Mouse (Mus musculus): ENCODE results near the gene Scpep1.
"Not testable (repeated sequence)": the region's sequence is repeated elsewhere in the genome, so short reads cannot be mapped to it uniquely, and the experiment has no call there.

The Scpep1 gene

DNA sequence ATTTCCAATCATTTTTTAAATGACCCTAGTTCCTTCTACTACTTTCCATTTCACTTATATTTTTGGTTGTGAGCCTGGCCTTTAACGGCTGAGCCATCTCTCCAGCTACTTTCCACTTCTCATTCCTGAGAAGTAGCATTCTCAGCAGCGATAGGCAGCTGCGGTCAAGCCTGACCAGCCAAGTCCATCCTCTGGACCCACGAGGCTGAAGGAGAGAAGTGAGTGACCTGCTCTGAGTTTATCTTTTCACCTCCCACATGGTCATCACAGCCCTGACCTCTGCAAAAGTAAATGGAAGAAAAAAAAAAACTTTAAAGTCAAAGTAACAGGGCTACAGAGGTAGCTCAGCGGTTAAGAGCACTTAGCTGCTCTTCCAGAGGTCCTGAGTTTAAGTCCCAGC, 28.7 kb downstream of the Scpep1 start:
- DNase-seq (ENCODE audit: low read depth, low spot score) = no peak

DNA sequence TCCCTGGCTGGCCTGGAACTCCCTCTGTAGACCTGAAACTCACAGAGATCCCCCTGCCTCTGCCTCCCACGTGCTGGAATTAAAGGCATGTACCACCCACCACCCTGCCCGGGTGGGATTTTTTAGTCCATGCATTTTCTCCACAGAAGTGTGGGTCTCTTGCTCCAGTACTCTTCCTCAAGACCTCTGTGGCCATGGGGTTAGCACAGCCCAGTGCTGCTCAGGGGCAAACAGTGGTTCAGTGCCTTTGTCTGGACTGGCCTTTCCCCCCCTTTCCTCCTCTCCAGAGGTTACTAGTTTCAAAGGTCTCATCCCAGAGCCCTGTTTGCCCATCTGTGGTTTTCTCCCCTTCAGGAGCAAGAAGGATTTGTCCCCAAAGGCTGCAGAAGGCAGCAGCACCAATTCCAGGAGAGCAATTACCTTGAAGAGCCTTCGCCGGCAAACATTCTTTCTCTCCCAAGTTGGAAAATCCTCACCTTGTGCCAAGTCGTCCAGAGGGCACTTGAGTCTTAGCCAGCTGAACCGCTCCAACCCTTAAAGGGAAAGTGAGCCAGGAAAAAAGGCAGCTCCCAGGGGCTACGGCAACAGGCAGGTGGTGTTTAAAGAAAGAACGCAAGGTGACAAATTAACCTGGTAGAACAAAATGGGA, 45.8 kb downstream of the Scpep1 start:
- no peak for DNase-seq (ENCODE audit: low read depth, low spot score)

DNA sequence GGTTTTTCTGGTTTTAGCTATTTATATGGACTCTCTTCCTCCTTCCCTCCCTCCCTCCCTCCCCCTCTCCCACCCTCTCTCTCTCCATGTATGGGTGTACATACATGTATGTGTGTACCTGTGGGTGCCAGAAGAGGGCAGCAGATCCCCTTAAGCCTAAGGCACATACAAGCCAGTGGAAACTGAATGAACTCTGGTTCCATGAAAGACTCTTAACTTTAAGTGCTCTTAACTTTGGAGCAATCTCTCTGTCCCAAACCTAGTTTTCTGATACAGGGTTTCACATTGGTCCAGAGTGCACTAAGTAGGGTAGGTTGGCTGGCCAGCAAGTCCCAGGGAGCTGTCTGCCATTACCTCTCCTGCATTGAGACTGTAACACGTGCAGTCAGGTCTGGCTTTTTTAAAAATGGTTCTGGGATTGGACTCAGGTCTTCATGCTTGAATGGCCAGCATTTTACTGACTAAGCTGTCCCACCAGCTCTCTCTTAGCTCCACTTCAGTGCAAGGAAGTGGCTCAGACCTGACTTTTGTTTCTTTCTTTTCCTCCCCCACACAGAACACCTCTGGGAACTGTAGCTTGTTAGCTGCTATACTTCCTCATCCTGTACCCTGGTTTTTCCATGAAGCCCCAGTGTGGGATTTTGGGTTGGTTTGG, 46.6 kb downstream of the Scpep1 start:
- DNase-seq (ENCODE audit: low read depth, low spot score) = peak; percentile 39

DNA sequence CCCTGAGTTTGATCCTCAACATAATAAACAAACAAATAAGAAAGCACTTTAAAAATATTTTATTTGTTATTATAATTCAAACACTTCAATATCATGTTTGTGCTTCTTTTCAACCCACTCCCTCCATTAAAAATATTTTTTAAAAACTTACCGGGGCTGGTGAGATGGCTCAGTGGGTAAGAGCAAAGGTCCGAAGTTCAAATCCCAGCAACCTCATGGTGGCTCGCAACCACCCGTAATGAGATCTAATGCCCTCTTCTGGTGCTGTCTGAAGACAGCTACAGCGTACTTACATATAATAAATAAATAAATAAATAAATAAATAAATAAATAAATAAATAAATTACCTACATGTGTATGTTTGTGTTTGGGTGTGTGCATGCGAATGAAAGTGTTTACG, 47.4 kb downstream of the Scpep1 start:
- DNase-seq (ENCODE audit: low read depth, low spot score) = no peak

DNA sequence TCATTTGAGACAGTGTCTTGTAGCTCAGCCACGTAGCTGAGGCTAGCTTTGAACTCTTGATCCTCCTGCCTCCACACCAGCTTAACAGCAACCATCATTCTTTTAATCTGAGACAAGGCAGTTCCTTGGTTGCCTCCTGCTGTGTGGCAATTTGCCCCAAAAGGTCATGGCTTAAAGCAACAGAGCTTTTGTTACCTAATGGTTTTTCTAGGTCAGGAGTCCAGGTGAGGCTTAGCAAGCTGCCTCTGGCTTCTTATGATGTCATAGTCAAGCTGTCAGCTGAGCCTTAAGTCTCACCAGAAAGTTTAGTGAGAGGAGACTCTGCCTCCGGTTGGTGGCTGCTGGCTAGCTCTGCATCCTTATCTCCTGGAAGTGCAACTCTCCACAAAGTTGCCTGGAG, 49.6 kb downstream of the Scpep1 start:
- no peak for DNase-seq (ENCODE audit: low read depth, low spot score)

DNA sequence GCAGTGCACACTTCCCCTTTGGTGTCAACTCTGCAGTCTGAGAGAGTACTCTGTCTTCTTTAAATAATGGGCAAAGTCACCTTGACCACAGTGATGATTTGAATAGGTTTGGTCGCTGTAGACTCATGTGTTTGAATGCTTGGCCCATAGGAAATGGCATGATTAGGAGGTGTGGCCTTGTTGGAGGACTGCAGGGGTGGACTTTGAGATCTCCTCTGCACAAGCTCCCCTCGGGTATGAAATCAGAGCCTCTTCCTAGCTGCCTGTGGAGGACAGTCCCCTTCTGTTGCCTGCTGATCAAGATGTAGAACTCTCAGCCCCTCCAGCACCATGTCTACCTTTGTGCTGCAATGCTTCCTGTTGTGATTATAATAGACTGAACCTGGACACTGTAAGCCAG, 51.2 kb downstream of the Scpep1 start:
- DNase-seq (ENCODE audit: low read depth, low spot score) = no peak

DNA sequence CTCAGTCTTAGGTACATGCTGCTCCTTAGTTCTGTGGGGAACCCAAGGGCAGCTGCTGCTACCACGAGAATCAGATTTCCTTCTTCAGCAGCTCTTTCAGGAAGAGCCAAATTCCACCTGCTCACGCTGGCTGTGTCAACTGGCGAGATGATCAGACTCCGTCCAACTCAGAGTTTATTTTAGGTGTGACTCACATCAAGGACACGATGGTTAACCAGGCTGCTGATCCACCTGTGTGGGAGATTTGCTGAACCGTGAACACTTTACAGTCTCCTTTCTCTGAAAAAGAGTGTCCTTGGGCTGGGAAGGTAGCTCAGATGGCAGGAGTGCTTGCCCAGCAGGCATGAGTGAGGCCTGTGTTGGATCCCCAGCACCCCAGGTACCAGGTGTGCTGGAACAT, 52.5 kb downstream of the Scpep1 start:
- DNase-seq (ENCODE audit: low read depth, low spot score) = no peak

DNA sequence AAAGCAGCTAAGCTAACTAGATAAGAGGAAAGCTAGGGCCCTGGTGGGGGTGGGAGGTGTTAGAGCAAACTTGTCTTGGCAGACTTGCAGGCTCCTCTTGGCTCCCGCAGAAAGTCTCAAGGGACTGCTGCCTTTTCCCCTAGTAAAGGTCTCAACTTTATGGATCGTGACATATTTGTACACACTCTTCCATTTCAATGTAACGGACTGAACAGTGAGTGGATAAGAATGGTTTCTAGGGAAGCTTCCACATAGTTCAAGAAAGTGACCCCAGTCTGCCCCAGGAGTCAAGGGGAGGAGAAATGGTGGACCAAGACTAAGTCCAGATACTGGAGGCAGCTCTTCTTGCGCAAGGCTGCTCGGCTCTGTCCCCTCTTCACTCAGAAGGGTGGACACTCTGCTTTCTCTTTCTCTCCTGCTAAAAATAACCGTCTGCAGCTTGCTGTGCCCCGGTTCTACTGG, 53.9 kb downstream of the Scpep1 start:
- DNase-seq (ENCODE audit: low read depth, low spot score) = no peak

DNA sequence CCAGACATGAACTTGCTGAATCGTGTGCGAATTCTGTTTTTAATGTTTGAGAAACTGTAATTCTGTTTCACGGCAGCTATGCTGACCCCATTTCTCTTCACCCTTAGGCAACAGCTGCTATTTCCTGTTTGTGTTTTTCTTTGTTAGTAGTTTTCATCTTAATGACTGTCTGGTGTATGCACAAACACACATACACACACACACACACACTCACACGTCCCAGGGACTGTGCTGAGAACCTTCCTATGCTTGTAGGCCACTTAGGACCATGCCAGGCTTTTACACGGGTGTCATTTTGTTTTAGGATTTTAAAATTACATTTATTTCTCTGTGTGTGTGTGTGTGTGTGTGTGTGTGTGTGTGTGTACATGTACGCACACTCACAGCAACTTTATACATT, 55.7 kb downstream of the Scpep1 start:
- DNase-seq (ENCODE audit: low read depth, low spot score) = no peak

DNA sequence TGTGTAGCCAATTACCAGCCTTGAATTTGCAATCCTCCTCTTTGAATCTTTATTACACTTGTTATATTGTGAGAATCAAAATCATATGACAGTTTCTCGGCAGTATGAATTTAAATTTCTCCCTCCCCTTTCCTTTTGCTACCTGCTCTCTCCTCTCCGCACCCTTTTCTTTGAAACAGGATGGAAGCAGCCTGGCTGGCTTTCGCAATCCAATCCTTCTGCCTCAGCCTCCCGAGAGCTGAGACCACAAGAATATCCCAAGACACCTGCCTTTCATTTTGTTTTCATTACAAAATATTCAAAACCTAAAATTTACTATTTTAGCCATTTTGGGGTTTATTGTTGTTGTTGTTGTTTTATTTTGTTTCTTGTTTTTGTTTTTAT, 56.9 kb downstream of the Scpep1 start:
- no peak for DNase-seq (ENCODE audit: low read depth, low spot score)

DNA sequence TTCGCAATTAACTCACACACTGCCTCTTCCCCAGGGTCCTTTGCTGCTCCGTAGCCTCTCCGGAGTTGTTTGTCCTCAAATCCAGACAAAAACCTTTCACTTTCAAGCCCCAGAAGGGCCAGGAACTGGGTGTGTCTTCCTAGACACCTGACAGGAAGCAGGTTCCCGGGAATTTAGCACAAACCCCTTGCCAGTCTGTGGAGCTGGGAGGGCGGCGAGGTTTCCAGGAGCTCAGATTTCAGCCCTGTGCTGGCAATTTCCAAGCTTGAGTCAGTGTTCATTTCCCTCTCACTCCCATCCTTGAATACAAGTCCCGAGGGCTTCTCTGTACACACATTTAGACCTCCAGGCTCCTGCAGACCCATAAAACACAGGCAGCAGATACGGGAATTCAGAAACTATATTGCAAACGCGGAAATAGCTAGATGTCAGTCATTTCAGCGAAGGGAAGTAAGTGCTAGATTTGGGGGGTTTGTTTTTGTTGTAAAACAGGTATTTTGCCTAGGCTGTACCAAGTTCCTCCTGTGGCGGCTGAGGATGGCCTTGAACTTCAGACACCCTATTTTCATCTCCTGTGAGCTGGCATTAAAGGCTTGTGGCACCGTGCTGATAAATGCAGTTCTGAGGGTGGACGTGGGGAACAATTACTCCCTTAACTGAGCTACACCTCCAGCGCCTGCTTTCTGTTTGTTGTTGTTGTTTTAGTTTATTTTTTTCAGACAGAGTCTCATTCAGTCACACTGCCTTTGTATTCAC, 57.5 kb downstream of the Scpep1 start:
- no peak for DNase-seq (ENCODE audit: low read depth, low spot score)

DNA sequence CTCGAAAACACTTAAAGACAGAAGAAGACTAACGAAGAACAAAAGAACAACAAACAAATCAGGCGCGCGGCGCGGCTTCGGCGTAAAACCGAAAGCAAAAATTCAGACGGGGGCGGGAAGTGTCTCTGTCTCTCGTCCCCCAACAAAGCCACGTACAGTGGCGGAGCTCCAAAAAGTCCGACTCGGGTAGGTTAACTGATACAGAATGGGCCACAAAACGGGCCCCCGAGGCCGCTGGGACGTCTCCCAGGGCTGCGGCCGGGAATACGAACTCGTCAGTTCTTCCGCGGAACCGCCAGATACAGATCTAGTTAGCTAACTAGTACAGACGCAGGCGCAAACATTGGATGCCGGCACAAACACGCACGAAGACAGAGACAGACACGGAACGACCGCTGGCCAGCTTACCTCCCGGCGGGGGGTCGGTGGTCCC, 59.4 kb downstream of the Scpep1 start:
- not testable (repeated sequence) for DNase-seq (ENCODE audit: low read depth, low spot score)

DNA sequence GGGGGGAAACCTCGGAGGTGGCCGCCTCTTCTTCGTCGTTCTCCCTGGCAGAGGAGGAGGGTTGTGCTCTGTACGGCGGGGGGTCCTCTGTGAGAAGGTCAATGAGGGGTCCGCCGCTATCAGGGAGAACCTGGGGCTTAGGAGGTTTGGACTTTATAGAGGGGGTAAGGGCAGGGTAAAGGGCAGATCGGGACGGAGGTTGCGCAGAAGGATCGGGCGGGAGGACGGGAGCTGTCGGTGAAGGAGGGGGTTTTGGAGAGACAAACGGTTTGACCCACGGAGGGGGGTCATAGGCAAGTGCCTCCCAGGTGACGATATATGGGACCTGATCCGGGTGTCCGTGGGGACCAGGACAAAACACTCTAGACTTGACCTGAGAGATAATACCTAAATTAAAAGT, 60.0 kb downstream of the Scpep1 start:
- DNase-seq (ENCODE audit: low read depth, low spot score) = not testable (repeated sequence)

DNA sequence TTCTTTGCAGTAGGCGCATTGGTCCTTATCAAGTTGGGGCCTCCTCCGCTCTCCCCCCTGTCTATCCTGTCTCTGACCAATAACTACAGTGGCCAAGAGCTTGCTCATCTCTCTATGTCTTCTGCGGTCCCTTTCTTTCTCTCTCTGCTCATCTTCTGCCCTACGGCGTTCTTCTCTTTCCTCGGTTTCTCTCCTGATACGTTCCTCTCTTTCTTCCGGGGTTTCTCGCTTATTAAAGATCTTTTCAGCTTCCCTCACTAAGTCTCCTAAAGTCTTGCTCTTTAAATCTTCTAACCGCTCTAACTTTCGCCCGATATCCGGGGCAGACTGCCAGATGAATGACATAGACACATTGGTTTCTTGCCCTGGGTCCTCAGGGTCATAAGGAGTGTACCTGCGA, 61.0 kb downstream of the Scpep1 start:
- DNase-seq (ENCODE audit: low read depth, low spot score) = not testable (repeated sequence)

DNA sequence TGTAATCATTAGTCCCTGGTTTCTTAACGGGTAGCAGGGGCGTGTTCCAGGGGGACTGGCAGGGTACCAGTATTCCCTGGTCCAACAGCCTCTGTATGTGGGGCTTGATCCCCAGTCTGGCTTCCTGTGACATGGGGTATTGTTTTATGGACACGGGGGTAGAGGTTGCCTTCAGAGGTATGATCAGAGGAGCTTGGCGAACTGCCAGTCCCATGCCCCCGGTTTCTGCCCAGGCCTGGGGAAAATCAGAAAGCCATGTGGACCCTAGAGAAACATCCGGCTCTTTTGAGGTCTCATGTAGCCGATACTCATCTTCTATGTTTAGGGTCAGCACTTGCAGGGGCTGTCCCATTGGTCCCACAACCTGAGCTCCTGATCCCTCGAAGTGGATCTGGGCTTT, 61.8 kb downstream of the Scpep1 start:
- not testable (repeated sequence) for DNase-seq (ENCODE audit: low read depth, low spot score)

DNA sequence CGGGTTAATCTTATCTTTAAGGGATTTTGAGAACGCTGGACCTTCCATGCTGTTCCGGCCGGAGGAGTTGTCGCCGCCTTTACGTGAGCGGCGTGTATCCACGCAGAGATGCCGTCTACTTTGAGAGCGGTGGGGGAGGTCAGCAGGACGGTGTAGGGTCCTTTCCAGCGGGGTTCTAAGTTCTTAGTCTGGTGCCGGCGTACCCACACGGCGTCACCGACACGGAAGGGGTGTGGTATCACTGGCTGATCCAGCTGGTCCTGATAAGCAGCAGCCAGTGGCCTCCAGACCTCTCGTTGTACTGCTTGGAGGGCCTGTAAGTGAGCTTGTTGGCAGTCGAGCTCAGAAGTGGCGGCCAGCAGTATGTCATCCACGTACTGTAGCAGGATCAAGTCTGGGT, 62.5 kb downstream of the Scpep1 start:
- DNase-seq (ENCODE audit: low read depth, low spot score) = not testable (repeated sequence)

DNA sequence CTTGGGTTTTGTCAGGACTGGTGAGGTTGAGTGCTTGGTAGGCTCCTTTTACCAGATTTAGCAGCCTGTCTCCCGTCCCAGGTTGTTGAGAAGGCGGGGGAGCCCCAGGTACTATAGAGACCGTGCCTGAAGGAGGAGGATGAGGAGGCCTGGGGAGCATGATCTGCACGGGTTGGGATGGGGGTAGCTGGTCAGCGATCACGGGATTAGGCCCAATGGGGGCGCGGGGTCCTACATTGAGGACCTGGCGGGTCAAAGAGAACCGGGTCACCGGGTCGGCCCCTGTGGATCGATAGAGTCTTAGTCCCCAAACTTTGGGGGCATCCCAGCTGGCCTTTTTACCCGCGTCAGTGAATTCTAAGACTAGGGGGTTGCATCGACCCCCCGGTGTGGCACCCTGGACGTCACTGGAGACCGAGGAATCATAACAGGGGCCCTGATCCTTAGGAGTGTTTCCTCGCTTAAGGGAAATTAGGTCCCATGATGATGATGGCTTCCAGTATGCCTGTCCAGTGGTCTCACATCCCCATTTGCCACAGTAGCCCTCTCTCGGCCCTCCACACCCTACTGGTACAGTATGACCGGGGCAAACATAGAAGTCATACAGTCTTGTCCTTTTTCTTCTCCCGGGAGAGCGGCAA, 63.2 kb downstream of the Scpep1 start:
- not testable (repeated sequence) for DNase-seq (ENCODE audit: low read depth, low spot score)

DNA sequence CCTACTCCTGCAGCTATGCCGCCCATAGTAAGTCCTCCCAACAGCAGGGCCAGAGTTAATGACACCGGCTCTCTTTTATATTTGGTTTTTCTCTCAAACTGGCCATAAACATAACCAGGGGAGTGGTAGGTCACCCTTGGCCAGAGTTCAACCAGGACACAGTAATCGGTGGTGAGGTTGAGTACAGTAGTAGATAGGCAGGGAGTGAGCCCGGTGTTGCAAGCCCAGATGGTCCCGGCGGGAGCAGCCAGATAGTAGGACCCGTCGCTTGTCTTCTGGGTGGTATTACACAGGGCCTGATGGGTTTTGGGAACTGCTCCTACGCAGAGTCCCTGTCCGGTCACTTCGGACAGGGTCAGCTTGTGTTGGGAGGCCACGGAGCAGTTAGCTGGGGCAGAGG, 63.8 kb downstream of the Scpep1 start:
- not testable (repeated sequence) for DNase-seq (ENCODE audit: low read depth, low spot score)

DNA sequence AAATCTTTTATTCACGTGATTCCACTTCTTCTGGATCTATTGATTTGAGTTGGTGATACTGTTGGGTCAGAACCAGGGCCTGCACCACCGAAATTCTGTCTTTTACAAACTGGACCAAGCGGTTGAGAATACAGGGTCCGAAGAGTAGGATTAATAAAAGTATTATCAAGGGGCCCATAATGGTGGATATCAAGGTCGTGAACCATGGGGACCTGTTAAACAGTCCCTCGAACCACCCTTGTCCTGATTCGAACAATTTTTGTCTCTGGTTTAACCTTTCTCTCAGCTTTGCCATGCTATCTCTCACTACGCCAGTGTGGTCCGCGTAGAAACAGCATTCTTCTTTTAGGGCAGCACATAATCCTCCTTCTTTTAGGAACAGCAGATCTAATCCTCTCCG, 64.4 kb downstream of the Scpep1 start:
- DNase-seq (ENCODE audit: low read depth, low spot score) = not testable (repeated sequence)

DNA sequence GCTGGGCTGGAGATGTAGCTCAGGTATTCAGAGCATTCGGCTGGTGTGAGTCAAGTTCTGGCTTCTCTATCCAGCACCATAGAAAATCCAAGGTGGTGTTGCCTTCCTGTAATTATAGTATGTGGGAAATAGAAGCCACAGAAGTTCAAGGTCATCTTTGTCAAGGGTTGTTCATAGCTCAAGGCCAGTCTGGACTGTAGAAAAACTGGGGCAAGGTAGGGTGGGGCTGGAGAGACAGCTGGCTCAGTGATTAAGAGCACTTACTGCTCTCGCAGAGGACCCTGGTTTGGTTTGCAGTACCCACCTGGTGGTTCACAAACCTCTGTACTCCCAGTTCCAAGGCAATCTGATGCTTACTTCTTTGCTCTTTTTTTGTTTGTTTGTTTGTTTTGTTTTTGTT, 66.3 kb downstream of the Scpep1 start:
- no peak for DNase-seq (ENCODE audit: low read depth, low spot score)

DNA sequence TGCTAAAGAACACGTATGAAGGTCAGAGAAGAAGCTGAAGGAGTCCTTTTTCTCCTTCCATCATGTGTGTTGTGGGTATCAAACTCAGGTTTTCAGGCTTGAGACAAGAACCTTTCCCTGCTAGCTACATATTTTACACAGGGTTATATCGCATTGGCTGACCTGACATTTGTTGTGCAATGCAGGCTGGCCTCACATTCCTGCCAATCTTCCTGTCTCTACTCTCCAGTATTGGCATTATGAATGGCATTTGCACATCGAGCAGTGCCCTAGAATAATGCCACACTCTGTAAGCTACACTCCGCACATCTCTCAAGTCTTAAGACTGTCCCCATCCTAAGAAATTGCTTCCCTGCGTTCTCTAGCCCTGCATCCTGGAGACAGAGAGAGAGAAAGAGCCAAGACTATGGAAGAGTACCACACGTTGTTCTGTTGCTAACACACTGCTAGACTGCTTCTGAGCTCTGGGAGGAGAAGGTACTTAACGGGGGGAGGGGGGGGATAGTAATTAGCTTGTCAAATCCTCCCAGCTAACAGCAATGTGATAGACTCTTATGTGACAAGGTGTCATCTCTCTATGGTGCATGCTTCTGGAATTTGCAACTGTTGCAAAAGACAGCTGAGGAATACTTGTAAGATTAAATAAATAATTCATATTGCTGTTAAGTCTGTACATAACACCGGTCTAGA, 70.7 kb downstream of the Scpep1 start:
- DNase-seq (ENCODE audit: low read depth, low spot score) = no peak

DNA sequence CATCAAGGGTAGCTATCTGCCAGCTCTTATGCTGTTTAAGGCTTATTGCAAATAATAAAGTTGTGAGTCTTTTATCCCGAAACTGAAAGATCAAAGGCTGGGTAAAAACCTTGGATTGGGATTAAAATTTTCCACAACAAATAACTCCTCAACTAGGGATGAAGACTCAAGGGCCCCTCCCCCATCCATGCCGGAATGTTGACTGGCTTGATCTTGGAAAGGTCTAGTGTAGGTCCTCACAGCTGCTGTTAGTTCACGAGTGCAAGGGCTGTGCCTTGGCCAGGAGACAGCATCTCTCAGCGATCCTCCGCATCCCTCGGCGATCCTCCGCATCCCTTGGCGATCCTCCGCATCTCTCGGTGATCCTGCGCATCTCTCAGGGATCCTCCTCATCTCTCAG, 77.3 kb downstream of the Scpep1 start:
- no peak for DNase-seq (ENCODE audit: low read depth, low spot score)
